Mouse (Mus musculus) brain, embryonic 18.5 days (tissue): ENCODE measurements around the gene Rasal3.

ENCODE experiments used
- DNase-seq: peaks from one replicate; pipeline ENCODE4 v3.0.0-alpha.2; 2012; ENCODE audit warnings: low read depth, low spot score

Rasal3 gene

GRCm38 (mm10) chr17:32356281-32356680 lies 47.1 kb downstream of the Rasal3 start:
- no peak for DNase-seq

DNA sequence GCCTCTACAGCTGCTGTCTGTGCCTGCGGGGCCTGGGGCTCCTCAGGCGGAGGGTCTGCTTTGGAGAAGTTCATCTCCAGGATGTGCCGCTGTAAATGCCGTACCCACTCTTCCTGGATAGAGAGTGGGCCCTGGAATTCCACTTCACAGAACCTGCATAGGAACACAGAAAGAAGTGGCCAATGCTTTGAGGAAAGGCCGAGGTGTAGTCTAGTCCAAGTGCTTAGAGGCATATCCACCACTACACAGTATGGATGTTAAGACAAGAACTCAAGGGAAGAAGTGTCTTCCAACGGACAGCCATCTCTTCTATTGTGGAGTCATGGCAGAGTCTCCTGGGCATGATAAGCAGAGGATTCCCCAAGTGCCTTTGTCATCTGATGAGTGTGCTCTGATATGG lies 48.4 kb downstream of the Rasal3 start:
- DNase-seq = no peak

DNA sequence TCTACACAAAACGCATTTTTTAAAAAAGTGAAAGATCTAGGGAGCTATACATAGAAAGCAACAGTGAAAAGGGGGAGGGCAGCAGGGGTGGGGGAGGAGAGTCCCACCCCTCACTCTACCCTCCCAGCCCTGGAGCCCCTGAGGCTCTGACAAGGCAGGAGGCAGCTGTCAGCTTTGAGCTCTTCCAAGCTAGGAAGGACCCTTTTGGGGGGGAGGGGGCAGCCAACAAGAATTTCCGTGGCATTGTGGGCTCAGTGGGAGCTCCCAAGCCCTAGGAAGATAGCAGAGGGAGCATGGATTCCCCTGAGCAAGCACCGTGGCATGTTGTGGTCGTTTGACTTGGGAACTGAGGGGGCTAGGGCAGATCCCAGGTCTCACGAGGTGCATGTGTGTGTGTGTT lies 49.2 kb downstream of the Rasal3 start:
- DNase-seq = no peak

DNA sequence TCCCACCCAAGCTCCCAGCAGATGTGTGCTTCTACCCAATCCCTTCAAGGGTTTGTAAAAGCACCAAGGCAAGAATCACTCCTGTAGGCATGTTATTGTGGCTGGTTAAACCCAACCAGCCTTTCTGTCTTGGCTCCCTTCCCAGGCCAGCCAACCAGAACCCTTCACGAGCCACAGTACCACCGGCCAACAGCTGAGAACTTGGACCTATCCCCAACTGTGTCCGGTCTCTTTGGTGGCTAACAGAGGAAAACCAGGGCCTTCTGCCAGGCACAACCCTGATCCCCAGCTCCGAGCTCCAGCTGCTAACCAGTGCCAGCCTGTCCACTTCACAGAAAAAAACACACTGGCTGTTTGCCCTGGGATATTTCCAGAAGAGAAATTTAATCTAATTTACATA lies 49.7 kb downstream of the Rasal3 start:
- no peak for DNase-seq

- DNase-seq = no peak
Measured at GRCm38 (mm10) chr17:32351726-32352125, 51.7 kb downstream of the Rasal3 start.

DNA sequence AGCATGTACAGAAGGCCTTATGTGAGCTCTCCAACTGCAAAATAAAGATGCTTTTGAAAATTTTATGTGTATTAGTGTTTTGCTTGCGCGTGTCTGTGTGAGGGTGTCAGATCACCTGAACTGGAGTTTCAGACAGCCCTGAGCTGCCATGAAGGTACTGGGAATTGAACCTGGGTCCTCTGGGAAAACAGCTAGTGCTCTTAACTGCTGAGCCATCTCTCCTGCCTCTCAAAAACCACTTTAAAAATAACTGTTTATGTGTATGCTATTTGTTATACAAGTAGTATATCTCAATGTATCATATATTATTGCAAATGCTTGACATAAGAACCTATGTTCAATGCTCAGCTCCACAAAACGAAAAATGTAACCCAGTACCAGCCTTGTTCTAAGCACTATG lies 52.1 kb downstream of the Rasal3 start:
- DNase-seq = no peak

DNA sequence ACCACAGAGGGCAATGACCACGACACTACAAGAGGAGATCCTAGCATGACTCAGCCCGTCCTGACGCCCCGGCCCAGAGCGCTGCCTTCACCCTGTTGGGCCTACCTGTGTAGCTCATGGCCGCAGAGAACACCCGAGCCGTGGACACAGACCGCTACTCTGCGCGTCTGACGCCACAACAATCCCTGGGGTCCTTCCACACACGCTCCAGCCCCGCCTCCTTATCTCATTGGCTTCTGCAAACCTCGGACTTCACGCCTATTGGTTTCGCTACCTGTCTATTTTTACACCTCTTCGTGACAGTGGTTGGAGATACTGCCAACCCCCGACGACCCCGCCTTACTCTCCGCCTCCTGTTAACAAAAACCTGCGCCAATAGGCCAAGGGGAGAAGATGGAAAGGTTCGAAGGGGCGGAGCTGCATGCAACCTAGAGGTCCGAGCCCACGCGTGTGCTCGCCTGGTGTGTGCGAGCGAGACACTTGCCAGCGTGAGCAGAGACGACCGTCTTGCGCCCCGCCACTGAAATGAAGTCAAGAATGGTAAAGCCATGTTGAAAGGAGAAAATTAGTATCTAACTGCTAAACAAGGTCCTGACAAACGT lies 52.9 kb downstream of the Rasal3 start, which contains the start of gene Akap8l:
Gene Akap8l (minus strand): TSS at position 226 of the 602 bp plus-strand sequence.
- DNase-seq = peak; percentile 98

GRCm38 (mm10) chr17:32349851-32350381 lies 53.5 kb downstream of the Rasal3 start:
- no peak for DNase-seq

- DNase-seq = no peak
Measured at GRCm38 (mm10) chr17:32349037-32349732, 54.2 kb downstream of the Rasal3 start.

DNA sequence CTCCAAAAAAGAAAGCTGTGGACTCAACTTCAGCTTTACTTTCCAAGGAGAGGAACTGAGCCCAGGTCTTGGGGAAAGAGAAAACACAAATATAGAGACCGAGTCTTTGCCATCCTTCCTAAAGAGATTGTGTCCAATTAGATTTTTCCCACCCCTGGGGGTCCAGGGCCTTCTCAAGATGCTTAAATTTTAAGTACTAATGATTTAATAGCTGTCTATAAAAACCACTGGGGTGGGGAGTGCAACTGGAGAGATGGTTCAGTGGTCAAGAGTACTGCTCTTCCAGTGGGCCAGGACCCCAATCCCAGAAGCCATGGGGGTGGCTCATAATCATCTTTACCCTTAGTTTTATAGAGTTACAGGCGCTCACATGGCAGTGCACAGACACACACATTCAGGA lies 55.0 kb downstream of the Rasal3 start:
- no peak for DNase-seq

DNA sequence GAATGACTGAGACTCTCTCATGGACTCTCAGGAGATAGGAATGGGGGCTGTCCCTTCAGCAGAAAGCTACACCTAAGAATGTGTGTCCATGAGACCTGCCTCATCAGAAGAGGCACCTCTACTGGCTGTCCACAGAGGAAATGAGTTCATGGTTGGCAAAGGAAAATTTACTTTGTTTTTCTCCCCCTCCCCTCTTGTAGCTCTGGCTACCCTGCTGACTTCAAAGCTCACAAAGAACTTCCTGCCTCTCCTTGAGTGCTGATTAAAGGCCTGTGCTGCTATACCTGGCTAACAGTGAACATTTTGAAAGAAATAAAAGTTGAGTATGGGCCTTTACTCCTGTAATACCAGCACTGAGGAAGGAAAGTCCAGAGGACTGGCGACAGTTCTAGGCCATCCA lies 62.3 kb downstream of the Rasal3 start:
- DNase-seq = no peak
